Mouse (Mus musculus) liver, embryonic 14.5 days (tissue): ENCODE results near the gene 4933424G06Rik. TPM values are rescaled to one million over a fixed set of nuclear protein-coding genes. Genes with fewer than 3 reads are reported as not detected.
A peak's percentile ranks its signal among the peaks of the same experiment; 100 is the strongest.

Experiments used
- ATAC-seq: fragments of 200-750 bp; cut with Nextera tagmentation; 2 replicates; pipeline ENCODE4 v1.8.0; 2017; ENCODE audit warnings: moderate number of reproducible peaks, mild to moderate bottlenecking, moderate library complexity; ENCODE audit not compliant: insufficient read depth
- DNase-seq, 3 experiments: peaks; one replicate each; pipeline ENCODE4 v3.0.0-alpha.2; 2012 to 2013; ENCODE audit warnings: low read depth in 3 of 3, low spot score in 3 of 3
- H3K27ac ChIP-seq: fragments of 300-500 bp; sonication (generic); 2 replicates; pipeline ENCODE4 v1.5.1; 2014; ENCODE audit warnings: moderate library complexity, mild to moderate bottlenecking, control low read depth, inconsistent platforms
- H3K27me3 ChIP-seq: fragments of 300-500 bp; sonication (generic); 2 replicates; pipeline ENCODE4 v1.6.1; 2014; ENCODE audit warnings: mild to moderate bottlenecking, low read length, moderate library complexity; ENCODE audit not compliant: control insufficient read depth, insufficient read depth
- H3K36me3 ChIP-seq: fragments of 300-500 bp; sonication (generic); replicated peaks from 2 replicates; pipeline ENCODE4 v1.6.1; 2014; ENCODE audit warnings: low read depth; ENCODE audit not compliant: control insufficient read depth, insufficient read depth
- H3K4me1 ChIP-seq, 2 experiments: fragments of 200-500 bp in 1 of 2; fragments of 300-500 bp in 1 of 2; sonication (generic) in 1 of 2; replicated peaks; 2 replicates each; pipeline ENCODE4 v1.6.1; 2012 to 2014; ENCODE audit warnings: antibody characterized with exemption in 1 of 2, inconsistent platforms in 1 of 2, low read length in 1 of 2; ENCODE audit not compliant: control insufficient read depth in 2 of 2, insufficient read depth in 2 of 2
- H3K4me2 ChIP-seq: fragments of 300-500 bp; sonication (generic); 2 replicates; pipeline ENCODE4 v1.6.1; 2014; ENCODE audit warnings: low read depth, mild to moderate bottlenecking, control low read depth, moderate library complexity
- H3K4me3 ChIP-seq, 2 experiments: fragments of 200-500 bp in 1 of 2; fragments of 300-500 bp in 1 of 2; sonication (generic) in 1 of 2; 2 replicates each; pipeline ENCODE4 v1.5.1; 2012 to 2014; ENCODE audit warnings: low read depth in 2 of 2, low read length in 2 of 2, mild to moderate bottlenecking in 2 of 2, control low read depth in 1 of 2, inconsistent platforms in 1 of 2, moderate library complexity in 1 of 2; ENCODE audit not compliant: insufficient read depth in 1 of 2
- H3K9ac ChIP-seq: fragments of 300-500 bp; sonication (generic); replicated peaks from 2 replicates; pipeline ENCODE4 v1.6.1; 2014; ENCODE audit warnings: mild to moderate bottlenecking, control low read depth, moderate library complexity
- H3K9me3 ChIP-seq: fragments of 300-500 bp; sonication (generic); 2 replicates; pipeline ENCODE4 v1.6.1; 2016; ENCODE audit warnings: low read length, mixed read lengths; ENCODE audit not compliant: control insufficient read depth
- CTCF ChIP-seq: IDR thresholded peaks from 2 replicates; pipeline ENCODE4 v1.5.1; 2016; ENCODE audit warnings: antibody characterized with exemption, low read depth, control low read depth
- EP300 ChIP-seq: IDR thresholded peaks from 2 replicates; pipeline ENCODE4 v1.6.1; 2016; ENCODE audit warnings: antibody characterized with exemption, low read depth
- WGBS: fragments of 180-500 bp; shearing (Covaris S2); extraction: QIAGEN DNeasy Blood & Tissue Kit; methylation state at CpG from one replicate; pipeline ENCODE4 v1.1.7; 2014; ENCODE audit not compliant: insufficient replicate concordance; 5-methylcytosine and 5-hydroxymethylcytosine counted together
- polyA plus RNA-seq, 2 experiments: library from polyadenylated mRNA; depleted of rRNA in 1 of 2; stranded (reverse) in 1 of 2; unstranded in 1 of 2; fragments of >200 nt; fragmentation: Nextera tagmentation in 1 of 2; extraction: Ambion mirVana in 1 of 2; gene quantifications; 2 replicates each; pipeline versions ENCODE4 v1.2.1 to v1.2.3; 2012 to 2014

4933424G06Rik gene
- polyA plus RNA-seq, 2 experiments = not detected

- no peak overlapping the region for H3K9ac ChIP-seq
- no peak overlapping the region for H3K4me3 ChIP-seq
- no peaks in the 10 kb centered on the region for H3K27me3 ChIP-seq
- peak overlapping the region; percentile 0; the same call in 1 of the 2 replicates for H3K4me2 ChIP-seq
- H3K4me1 ChIP-seq = peaks cover 13 to 22% of the 10 kb centered on the region in 2 experiments
- WGBS = 14% methylated on average over 4 of the region's 4 CpGs
- ATAC-seq (peak; percentile 86), DNase-seq (peak; percentile 44 to 52 (median 47))
- TF ChIP-seq EP300 (peak; percentile 65), CTCF (no peak)
- H3K27ac ChIP-seq = no peak overlapping the region
- H3K9me3 ChIP-seq = no peaks in the 10 kb centered on the region
- no peaks in the 10 kb centered on the region for H3K36me3 ChIP-seq
Measured at GRCm38 (mm10) chr1:36670256-36670655, 39.7 kb upstream of the 4933424G06Rik start.

GRCm38 (mm10) chr1:36671260-36671659 lies 38.7 kb upstream of the 4933424G06Rik start:
- H3K27ac ChIP-seq = no peak overlapping the region
- H3K4me2 ChIP-seq = peak overlapping the region; percentile 1
- TF ChIP-seq EP300 (peak; percentile 60), CTCF (no peak)
- 46% methylated on average over 10 of the region's 10 CpGs for WGBS
- no peak overlapping the region for H3K9ac ChIP-seq
- no peaks in the 10 kb centered on the region for H3K27me3 ChIP-seq
- H3K9me3 ChIP-seq = no peaks in the 10 kb centered on the region
- peaks cover 13 to 19% of the 10 kb centered on the region in 2 experiments for H3K4me1 ChIP-seq
- no peaks in the 10 kb centered on the region for H3K36me3 ChIP-seq
- H3K4me3 ChIP-seq = no peak overlapping the region
- DNase-seq (peak; percentile 32 to 41 (median 33)), ATAC-seq (peak; percentile 76)

- no peak for DNase-seq
- TF ChIP-seq EP300 = no peak
Measured at GRCm38 (mm10) chr1:36672648-36673350, 37.1 kb upstream of the 4933424G06Rik start.

GRCm38 (mm10) chr1:36674936-36675335 lies 35.0 kb upstream of the 4933424G06Rik start:
- H3K4me2 ChIP-seq = no peak overlapping the region
- no peak for ATAC-seq
- no peak overlapping the region for H3K4me3 ChIP-seq
- no peaks in the 10 kb centered on the region for H3K27me3 ChIP-seq
- H3K4me1 ChIP-seq = peaks cover 10 to 14% of the 10 kb centered on the region in 2 experiments
- DNase-seq = no peak
- no peak overlapping the region for H3K9ac ChIP-seq
- TF ChIP-seq EP300 = no peak
- TF ChIP-seq CTCF = no peak
- 25% methylated on average over 3 of the region's 3 CpGs for WGBS
- H3K9me3 ChIP-seq = no peaks in the 10 kb centered on the region
- H3K36me3 ChIP-seq = no peaks in the 10 kb centered on the region
- H3K27ac ChIP-seq = no peak overlapping the region

More at GRCm38 (mm10) chr1:36672648-36673350, 37.1 kb upstream of the 4933424G06Rik start:
- Histone ChIP-seq H3K4me1 (peaks cover 13 to 19% of the 10 kb centered on the region in 2 experiments), H3K4me2 (no peak overlapping the region), H3K27ac (no peak overlapping the region), H3K4me3 (no peak overlapping the region), H3K9me3 (no peaks in the 10 kb centered on the region), H3K9ac (no peak overlapping the region), H3K36me3 (no peaks in the 10 kb centered on the region), H3K27me3 (no peaks in the 10 kb centered on the region)
- 70% methylated on average over 16 of the region's 16 CpGs for WGBS
- ATAC-seq = no peak

- no peaks in the 10 kb centered on the region for H3K27me3 ChIP-seq
- ATAC-seq (no peak), DNase-seq (no peak)
- no peaks in the 10 kb centered on the region for H3K4me1 ChIP-seq
- no peak overlapping the region for H3K4me3 ChIP-seq
- 72% methylated on average over 7 of the region's 7 CpGs for WGBS
- H3K4me2 ChIP-seq = no peak overlapping the region
- no peaks in the 10 kb centered on the region for H3K36me3 ChIP-seq
- H3K9ac ChIP-seq = no peak overlapping the region
- H3K9me3 ChIP-seq = no peaks in the 10 kb centered on the region
- no peak for TF ChIP-seq EP300
- no peak for TF ChIP-seq CTCF
- H3K27ac ChIP-seq = no peak overlapping the region
Measured at GRCm38 (mm10) chr1:36680893-36681292, 29.1 kb upstream of the 4933424G06Rik start.
